Mouse (Mus musculus): ENCODE data around the gene Ift20. TPM values are rescaled to one million over a fixed set of nuclear protein-coding genes. Genes with fewer than 3 reads are reported as not detected.

Ift20 gene
- polyA plus RNA-seq (2012; fragmentation: generic; extraction: Trizol): 53.9 TPM

GRCm38 (mm10) chr11:78536080-78536689, at the start of gene Ift20, which contains the start of gene Tnfaip1:
Gene Ift20, plus strand, starts transcription at chr11:78536361.
Gene Tnfaip1, minus strand, starts transcription at chr11:78536332.
- peak within 1 kb of the TSS; percentile 59 for H3ac ChIP-seq (ENCODE audit: control insufficient read depth, insufficient read length)
- peaks cover 16% of the 10 kb centered on the region for H3K36me3 ChIP-seq (ENCODE audit: control insufficient read depth, insufficient read depth)
- H3K79me2 ChIP-seq (ENCODE audit: control insufficient read depth, insufficient read depth): peaks cover 78% of the 10 kb centered on the region
- peak within 1 kb of the TSS; percentile 90 for H3K4me2 ChIP-seq (ENCODE audit: low read depth)
- H3K4me3 ChIP-seq: peak within 1 kb of the TSS; percentile 96
- H3K27me3 ChIP-seq (ENCODE audit: control insufficient read depth, insufficient read depth, insufficient read length): no peaks in the 10 kb centered on the region
- TF ChIP-seq CEBPB (IDR thresholded peaks at IDR 0.05; ENCODE audit: insufficient read depth, poor library complexity, severe bottlenecking): no peak
- TF ChIP-seq MAX (IDR thresholded peaks at IDR 0.05; ENCODE audit: low read depth): peak; percentile 65
- peak; percentile 76 for TF ChIP-seq POLR2A (IDR thresholded peaks at IDR 0.05; ENCODE audit: insufficient read length, low read depth)
- TF ChIP-seq POLR2AphosphoS2 (IDR thresholded peaks at IDR 0.05; ENCODE audit: insufficient read length, low read depth): peak; percentile 87
- TF ChIP-seq SRF (IDR thresholded peaks at IDR 0.05; ENCODE audit: control insufficient read depth, insufficient read length, low read depth): peak; percentile 12

- peaks cover 34% of the 10 kb centered on the region for H3K27me3 ChIP-seq (ENCODE audit: control insufficient read depth, insufficient read depth, insufficient read length)
- H3K4me3 ChIP-seq: no peak overlapping the region
- no peaks in the 10 kb centered on the region for H3K36me3 ChIP-seq (ENCODE audit: control insufficient read depth, insufficient read depth)
- TF ChIP-seq TCF3 (IDR thresholded peaks at IDR 0.05; ENCODE audit: insufficient read length, low read depth) (no peak), MAX (IDR thresholded peaks at IDR 0.05; ENCODE audit: low read depth) (no peak), POLR2AphosphoS2 (IDR thresholded peaks at IDR 0.05; ENCODE audit: insufficient read length, low read depth) (no peak), SRF (IDR thresholded peaks at IDR 0.05; ENCODE audit: control insufficient read depth, insufficient read length, low read depth) (no peak), POLR2A (IDR thresholded peaks at IDR 0.05; ENCODE audit: insufficient read length, low read depth) (no peak), REST (IDR thresholded peaks at IDR 0.05; ENCODE audit: insufficient read depth, insufficient read length) (no peak), TCF12 (IDR thresholded peaks at IDR 0.05; ENCODE audit: insufficient read depth, poor library complexity, severe bottlenecking) (no peak), MYOD1 (IDR thresholded peaks at IDR 0.05; ENCODE audit: control insufficient read depth in 1 of 3, insufficient read length in 2 of 3, low read depth in 2 of 3) (no peak), CEBPB (IDR thresholded peaks at IDR 0.05; ENCODE audit: insufficient read depth, poor library complexity, severe bottlenecking) (no peak), E2F4 (IDR thresholded peaks at IDR 0.05; ENCODE audit: insufficient read depth) (no peak), MYOG (IDR thresholded peaks at IDR 0.05; ENCODE audit: control insufficient read depth in 1 of 3, insufficient read depth in 1 of 3, insufficient read length in 2 of 3, low read depth in 2 of 3) (no peak), USF1 (IDR thresholded peaks at IDR 0.05; ENCODE audit: low read depth) (no peak)
- H3ac ChIP-seq (ENCODE audit: control insufficient read depth, insufficient read length): no peak overlapping the region
- no peaks in the 10 kb centered on the region for H3K79me2 ChIP-seq (ENCODE audit: control insufficient read depth, insufficient read depth)
- no peak overlapping the region for H3K4me2 ChIP-seq (ENCODE audit: low read depth)
Observed at GRCm38 (mm10) chr11:78488168-78488567, 48.0 kb upstream of the Ift20 start.

- H3K4me2 ChIP-seq (ENCODE audit: low read depth): peak overlapping the region; percentile 52
- H3K4me3 ChIP-seq: no peak overlapping the region
- H3K36me3 ChIP-seq (ENCODE audit: control insufficient read depth, insufficient read depth): no peaks in the 10 kb centered on the region
- H3K79me2 ChIP-seq (ENCODE audit: control insufficient read depth, insufficient read depth): no peaks in the 10 kb centered on the region
- TF ChIP-seq TCF3 (IDR thresholded peaks at IDR 0.05; ENCODE audit: insufficient read length, low read depth) (no peak), REST (IDR thresholded peaks at IDR 0.05; ENCODE audit: insufficient read depth, insufficient read length) (no peak), USF1 (IDR thresholded peaks at IDR 0.05; ENCODE audit: low read depth) (no peak), MAX (IDR thresholded peaks at IDR 0.05; ENCODE audit: low read depth) (no peak), MYOG (IDR thresholded peaks at IDR 0.05; ENCODE audit: control insufficient read depth in 1 of 3, insufficient read depth in 1 of 3, insufficient read length in 2 of 3, low read depth in 2 of 3) (peak in 1 of 3 experiments; percentile 4), POLR2AphosphoS2 (IDR thresholded peaks at IDR 0.05; ENCODE audit: insufficient read length, low read depth) (no peak)
- no peak overlapping the region for H3ac ChIP-seq (ENCODE audit: control insufficient read depth, insufficient read length)
- H3K27me3 ChIP-seq (ENCODE audit: control insufficient read depth, insufficient read depth, insufficient read length): peaks cover 34% of the 10 kb centered on the region
Observed at GRCm38 (mm10) chr11:78490781-78491241, 45.4 kb upstream of the Ift20 start.

GRCm38 (mm10) chr11:78495904-78496303, 40.3 kb upstream of the Ift20 start:
- Histone ChIP-seq H3K79me2 (ENCODE audit: control insufficient read depth, insufficient read depth) (no peaks in the 10 kb centered on the region), H3K4me3 (no peak overlapping the region), H3K4me2 (ENCODE audit: low read depth) (no peak overlapping the region), H3ac (ENCODE audit: control insufficient read depth, insufficient read length) (no peak overlapping the region), H3K36me3 (ENCODE audit: control insufficient read depth, insufficient read depth) (no peaks in the 10 kb centered on the region), H3K27me3 (ENCODE audit: control insufficient read depth, insufficient read depth, insufficient read length) (peaks cover 25% of the 10 kb centered on the region)
- TF ChIP-seq REST (IDR thresholded peaks at IDR 0.05; ENCODE audit: insufficient read depth, insufficient read length) (peak; percentile 89), CEBPB (IDR thresholded peaks at IDR 0.05; ENCODE audit: insufficient read depth, poor library complexity, severe bottlenecking) (no peak)

- TF ChIP-seq E2F4 (IDR thresholded peaks at IDR 0.05; ENCODE audit: insufficient read depth) (no peak), REST (IDR thresholded peaks at IDR 0.05; ENCODE audit: insufficient read depth, insufficient read length) (peak; percentile 89)
- no peaks in the 10 kb centered on the region for H3K79me2 ChIP-seq (ENCODE audit: control insufficient read depth, insufficient read depth)
- H3ac ChIP-seq (ENCODE audit: control insufficient read depth, insufficient read length): no peak overlapping the region
- no peaks in the 10 kb centered on the region for H3K36me3 ChIP-seq (ENCODE audit: control insufficient read depth, insufficient read depth)
- peak overlapping the region; percentile 96 for H3K4me2 ChIP-seq (ENCODE audit: low read depth)
- peaks cover 32% of the 10 kb centered on the region for H3K27me3 ChIP-seq (ENCODE audit: control insufficient read depth, insufficient read depth, insufficient read length)
- H3K4me3 ChIP-seq: peak overlapping the region; percentile 24
Observed at GRCm38 (mm10) chr11:78497071-78497541, 39.1 kb upstream of the Ift20 start.

Measured in myocyte (in vitro differentiated cells).